Mouse (Mus musculus): ENCODE measurements around the gene A930004D18Rik. TPM values are rescaled to one million over a fixed set of nuclear protein-coding genes. Genes with fewer than 3 reads are reported as not detected.

A930004D18Rik gene
- total RNA-seq, 2 experiments from 2014 or later, result 3.5 to 3.8 TPM

DNA sequence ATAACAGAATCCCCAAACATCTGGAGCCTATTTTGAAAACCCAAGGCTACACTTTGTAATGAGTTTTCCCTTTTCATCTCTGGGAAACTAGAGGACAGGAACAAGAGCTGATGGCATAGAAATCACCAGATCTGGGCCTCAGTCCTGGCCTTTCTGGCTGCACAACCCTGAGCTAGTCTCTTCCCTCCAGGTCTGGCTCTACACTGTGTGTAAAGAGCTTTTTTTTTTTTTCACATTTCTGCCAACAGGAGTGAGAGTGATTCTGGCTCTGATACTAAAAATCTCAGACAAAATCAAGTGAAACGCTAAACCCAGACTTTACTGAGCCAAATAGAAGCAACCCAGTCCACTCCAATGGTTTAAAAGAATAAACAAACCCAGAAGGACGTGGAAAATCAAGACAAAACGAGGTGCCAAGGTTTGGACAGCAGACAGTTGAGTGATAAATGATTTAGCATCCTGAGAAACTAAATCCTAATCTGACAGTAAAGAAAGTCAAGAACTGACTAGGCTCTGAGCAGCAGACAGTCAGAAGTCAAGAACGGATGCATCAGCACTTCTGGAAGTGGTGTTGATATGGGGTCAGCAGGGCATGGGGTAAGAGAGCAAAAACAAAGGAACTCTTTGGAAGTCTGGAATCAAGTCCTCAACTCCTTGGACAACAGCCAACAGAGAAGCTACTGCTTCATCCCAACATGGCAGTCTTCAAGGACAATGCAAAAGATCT lies 61.8 kb downstream of the A930004D18Rik start:
- intact Hi-C loops (cut with DNase I), result no loop called here
- no peak for DNase-seq (ENCODE audit: low spot score)

Small RNA genes lying within 50 kb of the gene (microRNA-seq; reads per million reads assigned to microRNA genes)
- gene Mir7655, result 0.83 reads per million

Other genes with a start within 250 kb of the A930004D18Rik start
- gene H2al2a, start 40.8 kb downstream of the A930004D18Rik start, total RNA-seq (2021), result not detected
- 1 to 10 TPM; 3.3 to 4.0 TPM for gene Skida1, start 11.3 kb upstream of the A930004D18Rik start, total RNA-seq (2021)
- 10 to 100 TPM; 32.6 to 35.1 TPM for gene Mllt10, start 17.5 kb upstream of the A930004D18Rik start, total RNA-seq (2021)

Measured in heart, postnatal 25 days (tissue).